Comparison of ENCODE assay signal across 8 mouse cellular contexts in genomic region chr5:45292383-45292782, GRCm38 (mm10).
A peak's percentile ranks its signal among the peaks of the same experiment; 100 is the strongest.
DNase-seq lines count a peak whose midpoint lies in the region; ATAC-seq lines count a peak whose summit lies in the region.

No protein-coding gene starts in this region.

- 0 out of 2 replicates have a peak, but pooled peaks cover 7% of the 10 kb centered on the region for H3K4me1 ChIP-seq in heart, embryonic 12.5 days (replicated peaks)
- no peaks in the 10 kb centered on the region for H3K4me1 ChIP-seq in forebrain, embryonic 13.5 days

- no peak overlapping the region for H3K9ac ChIP-seq in heart, embryonic 12.5 days
- no peak overlapping the region for H3K9ac ChIP-seq in forebrain, embryonic 13.5 days

- no peak overlapping the region for H3K4me3 ChIP-seq in heart, embryonic 12.5 days
- H3K4me3 ChIP-seq in forebrain, embryonic 13.5 days, result no peak overlapping the region

- DNase-seq in gastrocnemius, postnatal 14 days, result peak; percentile 11
- no peak for DNase-seq in gastrocnemius, postnatal 4 days (ENCODE audit: low spot score in 2 of 2)
- peak; percentile 70 to 83 for DNase-seq in kidney, postnatal 36 days
- peak; percentile 22 for DNase-seq in ovary, postnatal 14 days (ENCODE audit: low spot score)
- DNase-seq in layer of hippocampus, postnatal 25 days (ENCODE audit: extremely low spot score in 1 of 2, low spot score in 1 of 2), result no peak

- H3K36me3 ChIP-seq in heart, embryonic 12.5 days, result no peaks in the 10 kb centered on the region
- no peaks in the 10 kb centered on the region for H3K36me3 ChIP-seq in forebrain, embryonic 13.5 days (ENCODE audit: poor library complexity, severe bottlenecking)

- ATAC-seq in heart, embryonic 12.5 days (ENCODE audit: insufficient number of reproducible peaks, low FRiP score), result peak; percentile 53; the same call in 1 of the 2 replicates
- no peak for ATAC-seq in forebrain, embryonic 13.5 days
- ATAC-seq in activated CD4-positive, CD25-positive, alpha-beta regulatory T cell, adult 4 months, result no peak

- H3K27ac ChIP-seq in heart, embryonic 12.5 days (ENCODE audit: poor library complexity, severe bottlenecking), result no peak overlapping the region
- H3K27ac ChIP-seq in forebrain, embryonic 13.5 days, result no peak overlapping the region

- intact Hi-C loops in gastrocnemius, postnatal 14 days (cut with DNase I; ENCODE audit: low total_unique reads), result no loop called here

- H3K27me3 ChIP-seq in heart, embryonic 12.5 days (replicated peaks), result no peaks in the 10 kb centered on the region
- no peaks in the 10 kb centered on the region for H3K27me3 ChIP-seq in forebrain, embryonic 13.5 days

- no peak overlapping the region for H3K4me2 ChIP-seq in heart, embryonic 12.5 days
- no peak overlapping the region for H3K4me2 ChIP-seq in forebrain, embryonic 13.5 days

- H3K9me3 ChIP-seq in heart, embryonic 12.5 days (replicated peaks), result no peaks in the 10 kb centered on the region
- no peaks in the 10 kb centered on the region for H3K9me3 ChIP-seq in forebrain, embryonic 13.5 days (replicated peaks)

- 76% methylated on average over 1 of the region's 1 CpGs for whole genome bisulfite sequencing in heart, embryonic 12.5 days
- WGBS in forebrain, embryonic 13.5 days, result 97% methylated on average over 1 of the region's 1 CpGs

Comparison
In these comparisons a context has a peak if more than half of its experiments do, and no peak if none do; other contexts are left out.
1. DNase-seq: peak in gastrocnemius, postnatal 14 days (single experiment), kidney, postnatal 36 days (2 of 2) and ovary, postnatal 14 days (single experiment); none in gastrocnemius, postnatal 4 days (0 of 2) and layer of hippocampus, postnatal 25 days (0 of 2).